Mouse (Mus musculus): ENCODE measurements around the gene Tvp23b.

Tvp23b gene

DNA sequence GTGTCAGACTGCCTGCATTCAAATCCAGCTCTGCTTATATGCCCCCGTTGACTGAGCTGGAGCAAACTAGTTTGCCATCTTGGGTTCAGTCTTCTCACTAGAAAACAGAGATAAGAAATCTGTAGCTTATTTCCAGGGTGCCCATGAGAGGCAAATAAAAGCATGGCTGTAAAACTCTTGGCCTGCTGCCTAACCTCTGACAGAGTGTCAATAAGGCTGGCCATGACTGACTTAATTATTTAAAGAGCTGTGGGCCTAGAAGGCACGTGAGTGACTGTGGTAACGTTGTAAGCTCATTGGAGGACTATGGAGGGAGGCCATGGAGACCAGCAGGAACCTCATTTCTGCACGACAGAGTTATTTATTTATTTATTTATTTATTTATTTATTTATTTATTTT lies 66.3 kb downstream of the Tvp23b start:
- DNase-seq (ENCODE audit: low spot score), result no peak

DNA sequence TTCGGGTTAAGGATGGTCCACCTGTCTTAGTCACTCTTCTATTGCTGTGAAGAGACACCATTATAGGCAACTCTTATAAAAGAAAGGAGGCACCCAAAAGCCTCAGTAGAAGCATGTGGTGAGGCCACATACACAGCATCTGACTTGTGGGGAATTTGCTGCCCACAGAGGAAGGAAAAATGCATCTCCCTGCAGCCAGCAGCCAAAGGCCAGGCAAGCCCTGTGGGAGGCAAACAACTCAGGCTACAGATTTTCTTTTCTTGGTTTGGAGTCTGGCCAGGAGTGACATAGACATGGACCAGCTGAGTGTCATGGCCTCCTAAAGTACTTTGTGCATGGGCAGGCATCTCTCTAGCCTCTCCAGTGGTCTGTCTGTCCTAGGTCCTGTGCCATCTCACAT lies 70.3 kb downstream of the Tvp23b start:
- no peak for DNase-seq (ENCODE audit: low spot score)

- DNase-seq (ENCODE audit: low spot score), result no peak
These were observed 71.8 kb downstream of the Tvp23b start, which contains the start of gene Cdrt4 for GRCm38 (mm10) chr11:62951012-62951411. Gene Cdrt4 (plus strand): TSS chr11:62951193.

DNA sequence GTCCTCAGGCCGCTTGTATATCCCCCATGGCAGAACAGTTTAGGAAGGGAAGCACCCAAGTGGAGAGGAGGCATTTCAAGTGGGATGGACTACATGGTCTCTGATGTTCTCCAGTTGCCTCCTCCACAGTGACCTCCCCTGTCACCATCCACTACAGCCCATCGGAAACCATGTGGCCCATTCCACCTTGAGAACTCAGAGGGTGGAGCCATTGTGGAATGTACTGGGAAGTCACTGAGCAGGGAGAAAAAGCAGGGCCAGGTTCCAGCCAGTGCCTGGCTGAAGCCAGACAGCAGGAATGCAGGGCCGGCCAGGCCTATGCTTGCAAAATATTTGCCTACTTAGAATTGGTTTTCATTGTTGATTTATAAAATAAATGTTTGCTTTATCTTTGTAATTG lies 75.5 kb downstream of the Tvp23b start:
- no peak for DNase-seq (ENCODE audit: low spot score)

GRCm38 (mm10) chr11:62955186-62955585 lies 75.9 kb downstream of the Tvp23b start:
- no peak for DNase-seq (ENCODE audit: low spot score)

DNA sequence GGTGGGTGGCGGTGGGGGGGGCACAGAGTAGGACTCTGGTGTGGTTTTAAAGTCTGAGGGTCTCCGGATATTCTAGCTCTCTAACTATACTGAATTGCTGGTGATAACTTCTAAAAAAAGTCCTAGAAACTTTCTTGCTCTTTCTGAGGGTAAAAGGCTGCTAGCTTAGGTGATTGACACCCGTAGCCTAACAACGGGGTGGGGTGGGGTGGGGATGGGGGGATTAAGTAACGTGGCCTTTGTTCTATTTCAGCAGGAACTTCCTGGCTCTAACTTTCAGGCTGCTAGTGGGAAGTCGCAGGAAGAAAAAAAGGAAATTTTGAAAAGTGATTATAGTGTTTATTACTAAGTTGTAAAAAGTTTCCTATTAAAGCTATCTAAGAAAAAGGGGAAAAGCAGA lies 76.5 kb downstream of the Tvp23b start:
- no peak for DNase-seq (ENCODE audit: low spot score)

DNA sequence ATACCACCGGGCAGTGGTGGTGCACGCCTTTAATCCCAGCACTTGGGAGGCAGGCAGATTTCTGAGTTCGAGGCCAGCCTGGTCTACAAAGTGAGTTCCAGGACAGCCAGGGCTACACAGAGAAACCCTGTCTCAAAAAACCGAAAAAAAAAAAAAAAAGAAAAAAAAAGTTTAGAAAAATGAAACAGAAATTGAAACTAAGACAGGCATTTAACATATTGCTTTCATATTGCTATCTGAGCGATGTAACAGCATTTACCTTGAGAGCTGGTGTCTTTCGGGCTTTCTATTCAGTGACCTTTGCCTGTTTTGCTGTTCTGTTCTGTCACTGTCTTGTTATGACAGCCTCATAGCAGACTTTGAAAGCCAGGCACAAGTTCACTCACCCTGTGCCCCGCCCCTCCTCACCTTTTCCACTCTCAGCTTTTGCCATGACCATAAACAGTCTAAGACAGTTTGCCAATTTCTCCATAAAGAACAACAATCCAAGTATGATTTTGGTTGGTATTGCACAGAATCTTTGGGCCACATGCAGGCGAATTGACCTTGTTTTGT lies 78.4 kb downstream of the Tvp23b start:
- DNase-seq (ENCODE audit: low spot score), result no peak

- no peak for DNase-seq (ENCODE audit: low spot score)
These were observed 84.0 kb downstream of the Tvp23b start for GRCm38 (mm10) chr11:62963292-62963691.

GRCm38 (mm10) chr11:62966424-62966764 lies 87.1 kb downstream of the Tvp23b start:
- no peak for DNase-seq (ENCODE audit: low spot score)

Data from c-Kit-positive CD71-positive TER-119-positive erythroid progenitor cells, embryonic 14.5 days (primary cell).